Mouse (Mus musculus): ENCODE measurements at regions not wholly inside any gene's neighbourhood (a gene's known extent, or its start where the extent isn't known, plus 50 kb on each side); places are given as distances from the start of the nearest gene placed in this dataset.
A peak's percentile ranks its signal among the peaks of the same experiment; 100 is the strongest.

- DNase-seq (ENCODE audit: low spot score in 2 of 2), result no peak
Measured at GRCm38 (mm10) chr10:99416271-99416670, 153.2 kb downstream of the Dusp6 start.

GRCm38 (mm10) chr10:99416896-99417479 is 154.0 kb downstream of the Dusp6 start:
- no peak for DNase-seq (ENCODE audit: low spot score in 2 of 2)

GRCm38 (mm10) chr10:99417591-99417990 is 154.6 kb downstream of the Dusp6 start:
- no peak for DNase-seq (ENCODE audit: low spot score in 2 of 2)

GRCm38 (mm10) chr10:99418497-99418896 is 155.5 kb downstream of the Dusp6 start:
- no peak for DNase-seq (ENCODE audit: low spot score in 2 of 2)

- DNase-seq (ENCODE audit: low spot score in 2 of 2), result no peak
Measured at GRCm38 (mm10) chr10:99419532-99419931, 156.5 kb downstream of the Dusp6 start.

- DNase-seq (ENCODE audit: low spot score in 2 of 2), result no peak
Measured at GRCm38 (mm10) chr10:99423406-99423805, 160.4 kb downstream of the Dusp6 start.

- no peak for DNase-seq (ENCODE audit: low spot score in 2 of 2)
Measured at GRCm38 (mm10) chr10:99425265-99425664, 162.2 kb downstream of the Dusp6 start.

GRCm38 (mm10) chr10:99430175-99430574 is 167.1 kb downstream of the Dusp6 start:
- no peak for DNase-seq (ENCODE audit: low spot score in 2 of 2)

- DNase-seq (ENCODE audit: low spot score in 2 of 2), result peak; percentile 13 to 22
Measured at GRCm38 (mm10) chr10:99430669-99431561, 167.9 kb downstream of the Dusp6 start.

- DNase-seq (ENCODE audit: low spot score in 2 of 2), result no peak
Measured at GRCm38 (mm10) chr10:99437060-99437459, 174.0 kb downstream of the Dusp6 start.

GRCm38 (mm10) chr10:99440169-99440568 is 177.1 kb downstream of the Dusp6 start:
- DNase-seq (ENCODE audit: low spot score in 2 of 2), result no peak

GRCm38 (mm10) chr10:99441014-99441413 is 178.0 kb downstream of the Dusp6 start:
- DNase-seq (ENCODE audit: low spot score in 2 of 2), result peak; percentile 22 to 33

- DNase-seq (ENCODE audit: low spot score in 2 of 2), result no peak
Measured at GRCm38 (mm10) chr10:99441931-99442330, 178.9 kb downstream of the Dusp6 start.

GRCm38 (mm10) chr10:99443453-99444170 is 180.6 kb downstream of the Dusp6 start:
- DNase-seq (ENCODE audit: low spot score in 2 of 2), result no peak

- no peak for DNase-seq (ENCODE audit: low spot score in 2 of 2)
Measured at GRCm38 (mm10) chr10:99450714-99451625, 187.9 kb downstream of the Dusp6 start.

GRCm38 (mm10) chr10:99451639-99452417 is 188.8 kb downstream of the Dusp6 start:
- DNase-seq (ENCODE audit: low spot score in 2 of 2), result no peak

GRCm38 (mm10) chr10:99456180-99456579 is 193.1 kb downstream of the Dusp6 start:
- DNase-seq (ENCODE audit: low spot score in 2 of 2), result no peak

- DNase-seq (ENCODE audit: low spot score in 2 of 2), result no peak
Measured at GRCm38 (mm10) chr10:99458047-99458446, 195.0 kb downstream of the Dusp6 start.

GRCm38 (mm10) chr10:99459171-99459660 is 196.2 kb downstream of the Dusp6 start:
- no peak for DNase-seq (ENCODE audit: low spot score in 2 of 2)

GRCm38 (mm10) chr10:99459823-99460361 is 196.9 kb downstream of the Dusp6 start:
- DNase-seq (ENCODE audit: low spot score in 2 of 2), result no peak

Data from left cerebral cortex, adult 18-20 months (tissue).